Mouse (Mus musculus) kidney, postnatal 0 days (tissue): ENCODE data around the gene Akr1cl. TPM values are rescaled to one million over a fixed set of nuclear protein-coding genes. Genes with fewer than 3 reads are reported as not detected.

Experiments used
- ATAC-seq: fragments of 200-750 bp; cut with Nextera tagmentation; replicated peaks from 2 replicates; pipeline ENCODE4 v1.8.0; 2017; ENCODE audit warnings: low read depth, moderate number of reproducible peaks, moderate TSS enrichment, moderate library complexity; ENCODE audit not compliant: low FRiP score
- DNase-seq: peaks from one replicate; pipeline ENCODE4 v3.0.0-alpha.2; 2016; ENCODE audit warnings: low spot score
- H3K27ac ChIP-seq: fragments of 300-500 bp; sonication (generic); 2 replicates; pipeline ENCODE4 v1.5.1; 2014; ENCODE audit warnings: mild to moderate bottlenecking
- H3K27me3 ChIP-seq: fragments of 300-500 bp; sonication (generic); 2 replicates; pipeline ENCODE4 v1.6.1; 2014; ENCODE audit warnings: low read length, mixed read lengths; ENCODE audit not compliant: insufficient read depth
- H3K36me3 ChIP-seq: fragments of 300-500 bp; sonication (generic); 2 replicates; pipeline ENCODE4 v1.6.1; 2014; ENCODE audit warnings: low read length, mixed read lengths; ENCODE audit not compliant: insufficient read depth
- H3K4me1 ChIP-seq: fragments of 300-500 bp; sonication (generic); replicated peaks from 2 replicates; pipeline ENCODE4 v1.6.1; 2014; ENCODE audit warnings: antibody characterized with exemption, low read length, mixed read lengths; ENCODE audit not compliant: insufficient read depth
- H3K4me2 ChIP-seq: fragments of 300-500 bp; sonication (generic); 2 replicates; pipeline ENCODE4 v1.6.1; 2014; ENCODE audit warnings: mild to moderate bottlenecking, low read length, moderate library complexity, mixed read lengths
- H3K4me3 ChIP-seq: fragments of 300-500 bp; sonication (generic); replicated peaks from 2 replicates; pipeline ENCODE4 v1.5.1; 2014; ENCODE audit warnings: low read depth, low read length
- H3K9ac ChIP-seq: fragments of 300-500 bp; sonication (generic); 2 replicates; pipeline ENCODE4 v1.6.1; 2014; ENCODE audit warnings: low read depth, low read length
- H3K9me3 ChIP-seq: fragments of 300-500 bp; sonication (generic); replicated peaks from 2 replicates; pipeline ENCODE4 v1.6.1; 2016; ENCODE audit warnings: low read length, inconsistent platforms, mixed read lengths
- CTCF ChIP-seq: IDR thresholded peaks from 2 replicates; pipeline ENCODE4 v1.5.1; 2016; ENCODE audit warnings: antibody characterized with exemption, low read depth, mild to moderate bottlenecking, moderate library complexity
- WGBS: fragments of 180-500 bp; shearing (Covaris S2); extraction: QIAGEN DNeasy Blood & Tissue Kit; methylation state at CpG from one replicate; pipeline ENCODE4 v1.1.7; 2014; 5-methylcytosine and 5-hydroxymethylcytosine counted together
- polyA plus RNA-seq: library from polyadenylated mRNA; unstranded; fragments of >200 nt; fragmentation: Nextera tagmentation; extraction: Ambion mirVana; gene quantifications from 2 replicates; pipeline ENCODE4 v1.2.1, GENCODE M21; 2015

Gene Akr1cl
- 0.11 TPM in 1 of 2 replicates, not detected in the other for polyA plus RNA-seq

- Histone ChIP-seq H3K9ac (no peak within 1 kb of the TSS), H3K9me3 (no peaks in the 10 kb centered on the region), H3K4me2 (no peak within 1 kb of the TSS), H3K27ac (no peak within 1 kb of the TSS), H3K4me3 (no peak within 1 kb of the TSS), H3K27me3 (no peaks in the 10 kb centered on the region), H3K36me3 (no peaks in the 10 kb centered on the region), H3K4me1 (no peaks in the 10 kb centered on the region)
- no peak for TF ChIP-seq CTCF
- no peak for DNase-seq
- no peak for ATAC-seq
These were observed at the start of gene Akr1cl for GRCm38 (mm10) chr1:65032641-65033040. TSS of gene Akr1cl (minus strand) at chr1:65032759.

- Histone ChIP-seq H3K4me2 (no peak within 1 kb of the TSS), H3K9ac (no peak within 1 kb of the TSS), H3K27ac (no peak within 1 kb of the TSS), H3K27me3 (no peaks in the 10 kb centered on the region), H3K36me3 (no peaks in the 10 kb centered on the region), H3K9me3 (no peaks in the 10 kb centered on the region), H3K4me1 (no peaks in the 10 kb centered on the region), H3K4me3 (no peak within 1 kb of the TSS)
- 42% methylated on average over 7 of the region's 7 CpGs for WGBS
- ATAC-seq: no peak
- TF ChIP-seq CTCF: no peak
- DNase-seq: no peak
These were observed 49.6 kb upstream of the Akr1cl start, which contains the start of gene Crygb for GRCm38 (mm10) chr1:65082188-65082587. TSS of gene Crygb (minus strand) at chr1:65082288.

- H3K27me3 ChIP-seq: no peaks in the 10 kb centered on the region
- WGBS: 15% methylated on average over 5 of the region's 5 CpGs
- ATAC-seq: no peak
- H3K4me3 ChIP-seq: no peak overlapping the region
- no peak overlapping the region for H3K27ac ChIP-seq
- no peaks in the 10 kb centered on the region for H3K9me3 ChIP-seq
- no peaks in the 10 kb centered on the region for H3K36me3 ChIP-seq
- TF ChIP-seq CTCF: peak; percentile 64
- H3K9ac ChIP-seq: no peak overlapping the region
- DNase-seq: peak; percentile 73
- no peaks in the 10 kb centered on the region for H3K4me1 ChIP-seq
- H3K4me2 ChIP-seq: no peak overlapping the region
These were observed 43.0 kb upstream of the Akr1cl start for GRCm38 (mm10) chr1:65075607-65076006.

GRCm38 (mm10) chr1:65073589-65073988, 41.0 kb upstream of the Akr1cl start, which contains the start of gene Crygc:
TSS of gene Crygc (minus strand) at chr1:65073689.
- TF ChIP-seq CTCF: no peak
- Histone ChIP-seq H3K4me3 (no peak within 1 kb of the TSS), H3K27me3 (no peaks in the 10 kb centered on the region), H3K4me2 (no peak within 1 kb of the TSS), H3K4me1 (no peaks in the 10 kb centered on the region), H3K27ac (no peak within 1 kb of the TSS), H3K9me3 (no peaks in the 10 kb centered on the region), H3K36me3 (no peaks in the 10 kb centered on the region), H3K9ac (no peak within 1 kb of the TSS)
- no peak for DNase-seq
- 78% methylated on average over 6 of the region's 6 CpGs for WGBS
- no peak for ATAC-seq

- Histone ChIP-seq H3K4me3 (no peak overlapping the region), H3K36me3 (no peaks in the 10 kb centered on the region), H3K9me3 (no peaks in the 10 kb centered on the region), H3K4me1 (no peaks in the 10 kb centered on the region), H3K9ac (no peak overlapping the region), H3K27ac (no peak overlapping the region), H3K27me3 (no peaks in the 10 kb centered on the region), H3K4me2 (no peak overlapping the region)
- TF ChIP-seq CTCF: no peak
- ATAC-seq (no peak), DNase-seq (no peak)
These were observed 35.3 kb upstream of the Akr1cl start for GRCm38 (mm10) chr1:65067842-65068241.

- ATAC-seq (no peak), DNase-seq (peak; percentile 1)
- Histone ChIP-seq H3K27me3 (no peaks in the 10 kb centered on the region), H3K9me3 (no peaks in the 10 kb centered on the region), H3K27ac (no peak overlapping the region), H3K4me1 (no peaks in the 10 kb centered on the region), H3K4me2 (no peak overlapping the region), H3K9ac (no peak overlapping the region), H3K36me3 (no peaks in the 10 kb centered on the region), H3K4me3 (no peak overlapping the region)
- 50% methylated on average over 15 of the region's 15 CpGs for WGBS
- no peak for TF ChIP-seq CTCF
These were observed 31.6 kb upstream of the Akr1cl start for GRCm38 (mm10) chr1:65064201-65064600.

- ATAC-seq (no peak), DNase-seq (no peak)
- Histone ChIP-seq H3K27me3 (no peaks in the 10 kb centered on the region), H3K27ac (no peak within 1 kb of the TSS), H3K9ac (no peak within 1 kb of the TSS), H3K4me1 (no peaks in the 10 kb centered on the region), H3K9me3 (no peaks in the 10 kb centered on the region), H3K36me3 (no peaks in the 10 kb centered on the region), H3K4me2 (no peak within 1 kb of the TSS), H3K4me3 (no peak within 1 kb of the TSS)
- 86% methylated on average over 8 of the region's 8 CpGs for WGBS
- TF ChIP-seq CTCF: no peak
These were observed 30.8 kb upstream of the Akr1cl start, which contains the start of gene Crygd for GRCm38 (mm10) chr1:65063352-65063751. TSS of gene Crygd (minus strand) at chr1:65063452.
